9 mouse cellular contexts compared by ENCODE assay signal in genomic region chr15:91900245-91900644, GRCm38 (mm10).
DNase-seq lines count a peak whose midpoint lies in the region; ATAC-seq and TF ChIP-seq lines count a peak whose summit lies in the region.
"Had no signal": no experiment of that assay in that cellular context is flagged by ENCODE, and none has a peak within 500 bp of the region (broad histone marks: within the 10 kb centered on the region; RNA-seq: fewer than 3 reads in every experiment).

No protein-coding gene starts in this region.

- H3K27ac ChIP-seq in intestine, postnatal 0 days (ENCODE audit: low read depth, low read length) = no peak overlapping the region
- no peak overlapping the region for H3K27ac ChIP-seq in intestine, embryonic 16.5 days (ENCODE audit: low read length)
- no peak overlapping the region for H3K27ac ChIP-seq in neural tube, embryonic 15.5 days (replicated peaks)
- H3K27ac ChIP-seq in hindbrain, embryonic 16.5 days (ENCODE audit: low read depth, low read length) = no peak overlapping the region
- H3K27ac ChIP-seq: liver, embryonic 13.5 days had no signal

- H3K4me2 ChIP-seq in intestine, postnatal 0 days (replicated peaks; ENCODE audit: low read depth) = no peak overlapping the region
- H3K4me2 ChIP-seq in intestine, embryonic 16.5 days (ENCODE audit: low read depth, low read length) = no peak overlapping the region
- H3K4me2 ChIP-seq in neural tube, embryonic 15.5 days = no peak overlapping the region
- no peak overlapping the region for H3K4me2 ChIP-seq in hindbrain, embryonic 16.5 days (ENCODE audit: low read length)
- H3K4me2 ChIP-seq: liver, embryonic 13.5 days had no signal

- H3K9ac ChIP-seq in intestine, postnatal 0 days (ENCODE audit: low read depth, low read length) = no peak overlapping the region
- no peak overlapping the region for H3K9ac ChIP-seq in intestine, embryonic 16.5 days (ENCODE audit: low read depth, low read length)
- no peak overlapping the region for H3K9ac ChIP-seq in neural tube, embryonic 15.5 days (replicated peaks)
- no peak overlapping the region for H3K9ac ChIP-seq in hindbrain, embryonic 16.5 days (ENCODE audit: low read depth, low read length)
- H3K9ac ChIP-seq: liver, embryonic 13.5 days had no signal

- no peaks in the 10 kb centered on the region for H3K9me3 ChIP-seq in intestine, postnatal 0 days (ENCODE audit: control insufficient read depth)
- no peaks in the 10 kb centered on the region for H3K9me3 ChIP-seq in intestine, embryonic 16.5 days (ENCODE audit: control insufficient read depth, low read length)
- no peaks in the 10 kb centered on the region for H3K9me3 ChIP-seq in neural tube, embryonic 15.5 days (replicated peaks)
- H3K9me3 ChIP-seq in hindbrain, embryonic 16.5 days (ENCODE audit: control insufficient read depth, low read length) = no peaks in the 10 kb centered on the region

- peak; percentile 61 for TF ChIP-seq CTCF in intestine, postnatal 0 days (IDR thresholded peaks at IDR 0.05; ENCODE audit: low read depth)
- TF ChIP-seq CTCF in brain, embryonic 14.5 days (IDR thresholded peaks at IDR 0.05; ENCODE audit: borderline replicate concordance, extremely low read depth, insufficient read depth, insufficient read length) = peak; percentile 43; the same call in 1 of the 2 replicates

- no peak for TF ChIP-seq POLR2A in brain, embryonic 14.5 days (IDR thresholded peaks at IDR 0.05; ENCODE audit: borderline replicate concordance, extremely low read depth, insufficient read depth, insufficient read length, poor library complexity, severe bottlenecking)

- DNase-seq in thymus, postnatal 0 days (ENCODE audit: low spot score) = peak; percentile 3
- no peak for DNase-seq in thymus, postnatal 10 days (ENCODE audit: low spot score in 2 of 2)
- peak; percentile 21 for DNase-seq in brain, embryonic 14.5 days (ENCODE audit: low read depth)
- peak; percentile 16 for DNase-seq in retina, postnatal 7 days (ENCODE audit: low read depth, low spot score)
- DNase-seq: liver, embryonic 13.5 days had no signal

- H3K36me3 ChIP-seq in intestine, postnatal 0 days (ENCODE audit: control insufficient read depth, insufficient read depth) = no peaks in the 10 kb centered on the region
- no peaks in the 10 kb centered on the region for H3K36me3 ChIP-seq in intestine, embryonic 16.5 days (ENCODE audit: control insufficient read depth, insufficient read depth, low read length)
- H3K36me3 ChIP-seq in neural tube, embryonic 15.5 days = no peaks in the 10 kb centered on the region
- H3K36me3 ChIP-seq in hindbrain, embryonic 16.5 days (ENCODE audit: control insufficient read depth, insufficient read depth, low read length) = no peaks in the 10 kb centered on the region
- H3K36me3 ChIP-seq: liver, embryonic 13.5 days had no signal

- no peaks in the 10 kb centered on the region for H3K4me1 ChIP-seq in intestine, postnatal 0 days (replicated peaks; ENCODE audit: control insufficient read depth, insufficient read depth, low read length)
- H3K4me1 ChIP-seq in intestine, embryonic 16.5 days (ENCODE audit: control insufficient read depth, insufficient read depth, low read length) = no peaks in the 10 kb centered on the region
- H3K4me1 ChIP-seq in neural tube, embryonic 15.5 days = no peaks in the 10 kb centered on the region
- H3K4me1 ChIP-seq in hindbrain, embryonic 16.5 days (ENCODE audit: control insufficient read depth, insufficient read depth, low read depth, low read length) = no peaks in the 10 kb centered on the region
- H3K4me1 ChIP-seq: liver, embryonic 13.5 days had no signal

- WGBS in intestine, postnatal 0 days = 68% methylated on average over 6 of the region's 6 CpGs
- 68% methylated on average over 6 of the region's 6 CpGs for WGBS in intestine, embryonic 16.5 days
- 73% methylated on average over 6 of the region's 6 CpGs for WGBS in neural tube, embryonic 15.5 days
- 67% methylated on average over 6 of the region's 6 CpGs for WGBS in hindbrain, embryonic 16.5 days

- no peaks in the 10 kb centered on the region; the same call in 1 of the 2 replicates for H3K27me3 ChIP-seq in intestine, postnatal 0 days (replicated peaks; ENCODE audit: control insufficient read depth, insufficient read depth, low read length)
- no peaks in the 10 kb centered on the region for H3K27me3 ChIP-seq in intestine, embryonic 16.5 days (replicated peaks; ENCODE audit: control insufficient read depth, insufficient read depth, low read length)
- H3K27me3 ChIP-seq in neural tube, embryonic 15.5 days (replicated peaks) = no peaks in the 10 kb centered on the region
- H3K27me3 ChIP-seq in hindbrain, embryonic 16.5 days (replicated peaks; ENCODE audit: control insufficient read depth, insufficient read depth, low read length) = no peaks in the 10 kb centered on the region
- H3K27me3 ChIP-seq: liver, embryonic 13.5 days had no signal

- no peak overlapping the region for H3K4me3 ChIP-seq in intestine, postnatal 0 days (ENCODE audit: low read depth, low read length)
- H3K4me3 ChIP-seq in intestine, embryonic 16.5 days (ENCODE audit: low read length) = no peak overlapping the region
- H3K4me3 ChIP-seq in neural tube, embryonic 15.5 days (replicated peaks) = no peak overlapping the region
- no peak overlapping the region for H3K4me3 ChIP-seq in hindbrain, embryonic 16.5 days (ENCODE audit: low read length)
- H3K4me3 ChIP-seq: liver, embryonic 13.5 days had no signal

- ATAC-seq in intestine, postnatal 0 days = no peak
- no peak for ATAC-seq in intestine, embryonic 16.5 days
- no peak for ATAC-seq in neural tube, embryonic 15.5 days (ENCODE audit: low FRiP score)
- no peak for ATAC-seq in hindbrain, embryonic 16.5 days

Comparison
In these comparisons a context has a peak if more than half of its experiments do, and no peak if none do; other contexts are left out.
1. DNase-seq: peak in thymus, postnatal 0 days (single experiment), brain, embryonic 14.5 days (single experiment) and retina, postnatal 7 days (single experiment); none in thymus, postnatal 10 days (0 of 2).